Mouse (Mus musculus) liver, embryonic 12.5 days (tissue): ENCODE measurements around the gene Agfg2. TPM values are rescaled to one million over a fixed set of nuclear protein-coding genes. Genes with fewer than 3 reads are reported as not detected.
"Not testable (repeated sequence)": the region's sequence is repeated elsewhere in the genome, so short reads cannot be mapped to it uniquely, and the experiment has no call there.

ENCODE experiments used
- ATAC-seq: fragments of 200-750 bp; cut with Nextera tagmentation; 2 replicates; pipeline ENCODE4 v1.8.0; 2017; ENCODE audit warnings: moderate number of reproducible peaks, mild to moderate bottlenecking, moderate library complexity
- H3K27ac ChIP-seq: fragments of 300-500 bp; sonication (generic); 2 replicates; pipeline ENCODE4 v1.5.1; 2016; ENCODE audit warnings: mild to moderate bottlenecking
- H3K27me3 ChIP-seq: fragments of 300-500 bp; sonication (generic); replicated peaks from 2 replicates; pipeline ENCODE4 v1.6.1; 2016; ENCODE audit warnings: mild to moderate bottlenecking, moderate library complexity
- H3K36me3 ChIP-seq: fragments of 300-500 bp; sonication (generic); 2 replicates; pipeline ENCODE4 v1.6.1; 2016; ENCODE audit warnings: mild to moderate bottlenecking, moderate library complexity
- H3K4me1 ChIP-seq: fragments of 300-500 bp; sonication (generic); 2 replicates; pipeline ENCODE4 v1.6.1; 2016
- H3K4me2 ChIP-seq: fragments of 300-500 bp; sonication (generic); 2 replicates; pipeline ENCODE4 v1.6.1; 2016; ENCODE audit warnings: mild to moderate bottlenecking, moderate library complexity
- H3K4me3 ChIP-seq: fragments of 300-500 bp; sonication (generic); 2 replicates; pipeline ENCODE4 v1.5.1; 2016; ENCODE audit warnings: mild to moderate bottlenecking, moderate library complexity
- H3K9ac ChIP-seq: fragments of 300-500 bp; sonication (generic); 2 replicates; pipeline ENCODE4 v1.6.1; 2016; ENCODE audit warnings: mild to moderate bottlenecking, moderate library complexity
- H3K9me3 ChIP-seq: fragments of 300-500 bp; sonication (generic); replicated peaks from 2 replicates; pipeline ENCODE4 v1.6.1; 2016; ENCODE audit warnings: mild to moderate bottlenecking, moderate library complexity
- WGBS: fragments of 180-500 bp; shearing (Covaris S2); methylation state at CpG from one replicate; pipeline ENCODE4 v1.1.7; 2016; ENCODE audit not compliant: insufficient replicate concordance; 5-methylcytosine and 5-hydroxymethylcytosine counted together
- polyA plus RNA-seq: library from polyadenylated mRNA; unstranded; fragments of >200 nt; fragmentation: Nextera tagmentation; extraction: Ambion mirVana; gene quantifications from 2 replicates; pipeline ENCODE4 v1.2.1, GENCODE M21; 2016

The Agfg2 gene
- polyA plus RNA-seq, 1 experiment from 2014 or later: 44.3 TPM

DNA sequence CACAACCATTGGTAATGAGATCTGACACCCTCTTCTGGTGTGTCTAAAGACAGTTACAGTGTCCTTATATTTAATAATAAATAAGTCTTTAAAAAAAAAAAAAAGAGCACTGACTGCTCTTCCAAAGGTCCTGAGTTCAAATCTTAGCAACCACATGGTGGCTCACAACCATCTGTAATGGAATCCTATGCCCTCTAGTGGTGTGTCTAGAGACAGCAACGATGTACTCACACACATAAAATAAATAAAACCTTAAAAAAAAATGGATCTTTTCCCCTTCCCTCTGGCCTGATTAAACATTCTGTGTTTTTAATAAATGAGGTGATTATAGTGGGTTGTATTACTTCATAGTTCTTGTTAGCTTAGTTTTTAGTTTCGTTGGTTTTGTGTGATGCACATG lies 69.6 kb downstream of the Agfg2 start:
- not testable (repeated sequence) for H3K9me3 ChIP-seq, H3K36me3 ChIP-seq, H3K27ac ChIP-seq, H3K9ac ChIP-seq, ATAC-seq, H3K4me2 ChIP-seq, H3K4me3 ChIP-seq
- H3K27me3 ChIP-seq: peaks cover 22% of the 10 kb centered on the region
- peaks cover 35% of the 10 kb centered on the region for H3K4me1 ChIP-seq
- whole genome bisulfite sequencing: 82% methylated on average over 2 of the region's 2 CpGs

- H3K9me3 ChIP-seq: no peaks in the 10 kb centered on the region
- no peak for ATAC-seq
- 41% methylated on average over 11 of the region's 11 CpGs for WGBS
- H3K4me2 ChIP-seq: no peak within 1 kb of the TSS
- H3K36me3 ChIP-seq: no peaks in the 10 kb centered on the region
- H3K9ac ChIP-seq: no peak within 1 kb of the TSS
- H3K4me1 ChIP-seq: peaks cover 48% of the 10 kb centered on the region
- no peak within 1 kb of the TSS for H3K27ac ChIP-seq
- peaks cover 33% of the 10 kb centered on the region for H3K27me3 ChIP-seq
- no peak within 1 kb of the TSS for H3K4me3 ChIP-seq
Observed at GRCm38 (mm10) chr5:137613550-137613949, 71.0 kb downstream of the Agfg2 start, which contains the start of gene Pcolce. Pcolce (minus strand) TSS chr5:137613784.

- ATAC-seq: no peak
- Histone ChIP-seq H3K9me3 (no peaks in the 10 kb centered on the region), H3K27me3 (peaks cover 33% of the 10 kb centered on the region), H3K4me1 (peaks cover 53% of the 10 kb centered on the region), H3K4me2 (no peak overlapping the region), H3K27ac (no peak overlapping the region), H3K9ac (no peak overlapping the region), H3K36me3 (no peaks in the 10 kb centered on the region), H3K4me3 (no peak overlapping the region)
- 74% methylated on average over 5 of the region's 5 CpGs for WGBS
Observed at GRCm38 (mm10) chr5:137613076-137613475, 71.5 kb downstream of the Agfg2 start.

DNA sequence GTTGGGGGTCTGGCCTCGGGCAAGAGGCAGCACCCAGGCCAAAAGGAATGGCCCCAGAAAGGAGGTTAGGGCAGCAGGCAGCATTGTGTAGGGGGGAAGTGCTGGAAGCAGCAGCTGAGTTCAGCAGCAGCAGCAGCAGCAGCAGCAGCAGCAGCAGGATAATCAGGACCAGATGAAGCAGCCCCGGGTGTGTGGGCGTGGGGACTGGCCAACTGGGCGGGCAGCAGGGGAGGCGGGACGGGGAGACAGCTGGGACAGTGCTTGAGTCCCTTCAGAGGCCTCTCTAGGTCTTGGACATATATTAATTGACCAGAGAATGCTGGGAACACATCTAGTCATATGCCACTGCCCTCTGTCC lies 73.3 kb downstream of the Agfg2 start:
- H3K9ac ChIP-seq: 0 out of 2 replicates have a peak overlapping the region, but pooled peaks have one; percentile 2
- H3K36me3 ChIP-seq: peaks cover 12% of the 10 kb centered on the region
- H3K4me2 ChIP-seq: peak overlapping the region; percentile 39
- H3K9me3 ChIP-seq: no peaks in the 10 kb centered on the region
- peak overlapping the region; percentile 59 for H3K27ac ChIP-seq
- peak overlapping the region; percentile 7 for H3K4me3 ChIP-seq
- peaks cover 30% of the 10 kb centered on the region for H3K27me3 ChIP-seq
- no peak for ATAC-seq
- WGBS: 20% methylated on average over 6 of the region's 6 CpGs
- H3K4me1 ChIP-seq: peaks cover 53% of the 10 kb centered on the region

DNA sequence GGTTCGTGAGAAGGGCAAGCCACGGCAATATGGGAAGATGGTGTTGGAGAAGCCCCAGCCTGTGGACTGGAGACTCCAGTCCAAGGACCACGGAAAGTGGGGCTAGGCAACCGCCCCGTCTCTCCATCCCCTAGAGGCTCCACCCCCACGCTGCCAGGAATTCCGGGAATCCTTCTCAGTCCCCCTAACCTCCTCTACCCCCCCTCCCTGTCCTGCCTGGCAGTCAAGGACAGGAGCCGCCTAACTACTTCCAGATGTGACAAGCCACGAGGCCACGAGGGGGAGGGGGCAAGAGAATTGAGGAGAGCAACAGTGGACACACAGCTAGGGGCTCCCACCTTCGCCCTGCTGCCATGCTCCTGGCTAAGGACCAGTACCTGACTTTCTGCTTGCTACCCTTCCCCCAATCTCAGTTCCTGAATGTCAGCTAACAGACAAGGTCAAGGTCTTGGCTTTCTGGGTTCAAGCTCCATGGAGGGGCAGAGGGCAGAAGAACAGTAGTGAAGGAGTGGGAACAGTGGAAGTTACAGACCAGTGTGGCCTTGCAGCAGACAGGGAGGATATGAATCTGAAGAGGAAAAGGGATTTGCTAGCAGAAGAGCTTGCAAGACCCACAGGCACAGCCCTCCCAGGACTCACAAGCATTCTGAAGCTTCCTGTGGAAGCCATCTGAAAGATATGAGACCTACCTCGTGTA lies 73.8 kb downstream of the Agfg2 start:
- peaks cover 17% of the 10 kb centered on the region for H3K36me3 ChIP-seq
- 0 out of 2 replicates have a peak overlapping the region, but pooled peaks have one; percentile 2 for H3K9ac ChIP-seq
- peaks cover 30% of the 10 kb centered on the region for H3K27me3 ChIP-seq
- H3K9me3 ChIP-seq: no peaks in the 10 kb centered on the region
- 33% methylated on average over 12 of the region's 12 CpGs for WGBS
- peak overlapping the region; percentile 7 for H3K4me3 ChIP-seq
- H3K4me1 ChIP-seq: peaks cover 58% of the 10 kb centered on the region
- H3K27ac ChIP-seq: peak overlapping the region; percentile 59
- ATAC-seq: no peak
- peak overlapping the region; percentile 39 for H3K4me2 ChIP-seq

- Histone ChIP-seq H3K4me2 (peak overlapping the region; percentile 39), H3K9ac (no peak overlapping the region), H3K27ac (no peak overlapping the region), H3K36me3 (peaks cover 20% of the 10 kb centered on the region), H3K27me3 (peaks cover 30% of the 10 kb centered on the region), H3K4me1 (peaks cover 65% of the 10 kb centered on the region), H3K9me3 (no peaks in the 10 kb centered on the region), H3K4me3 (peak overlapping the region; percentile 7; the same call in 1 of the 2 replicates)
- no peak for ATAC-seq
- 63% methylated on average over 4 of the region's 4 CpGs for WGBS
Observed at GRCm38 (mm10) chr5:137610056-137610455, 74.5 kb downstream of the Agfg2 start.

GRCm38 (mm10) chr5:137609292-137609691 lies 75.2 kb downstream of the Agfg2 start:
- Histone ChIP-seq H3K36me3 (peaks cover 20% of the 10 kb centered on the region), H3K27me3 (peaks cover 30% of the 10 kb centered on the region), H3K27ac (no peak overlapping the region), H3K4me2 (no peak overlapping the region), H3K9ac (no peak overlapping the region), H3K9me3 (no peaks in the 10 kb centered on the region), H3K4me1 (peaks cover 72% of the 10 kb centered on the region), H3K4me3 (no peak overlapping the region)
- ATAC-seq: no peak
- WGBS: 56% methylated on average over 3 of the region's 3 CpGs

DNA sequence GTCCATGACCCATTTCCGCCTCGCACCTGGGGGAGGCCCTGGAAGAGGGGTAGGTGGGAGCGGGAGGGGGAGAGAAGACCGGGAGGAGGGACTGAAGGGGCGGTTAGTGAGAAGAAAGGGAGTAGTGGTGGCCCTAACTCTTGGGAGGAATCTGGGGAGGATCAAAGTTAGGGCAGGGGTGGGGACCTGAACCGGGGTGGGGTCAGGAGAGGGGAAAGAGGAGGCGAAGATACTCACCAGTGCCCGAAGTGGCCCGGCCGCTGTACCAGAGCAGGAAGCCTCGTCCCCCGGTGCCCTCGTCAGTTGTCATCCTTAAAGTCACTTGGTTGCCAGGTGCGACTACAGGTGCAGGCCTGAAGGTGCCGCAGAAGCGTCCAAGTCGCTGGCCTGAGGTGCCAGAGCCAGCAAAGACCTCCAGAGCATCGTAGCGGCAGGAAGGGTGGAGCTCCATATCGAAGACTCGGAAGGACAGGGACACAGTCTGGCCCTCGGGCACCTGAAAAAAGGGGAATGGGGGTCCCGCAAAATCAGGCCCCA lies 75.8 kb downstream of the Agfg2 start:
- Histone ChIP-seq H3K9me3 (no peaks in the 10 kb centered on the region), H3K4me2 (peak overlapping the region; percentile 4), H3K4me3 (no peak overlapping the region), H3K36me3 (peaks cover 20% of the 10 kb centered on the region), H3K9ac (no peak overlapping the region), H3K27me3 (peaks cover 30% of the 10 kb centered on the region), H3K4me1 (peaks cover 76% of the 10 kb centered on the region), H3K27ac (no peak overlapping the region)
- no peak for ATAC-seq
- 38% methylated on average over 23 of the region's 23 CpGs for WGBS

- Histone ChIP-seq H3K4me2 (peak overlapping the region; percentile 4), H3K27ac (no peak overlapping the region), H3K36me3 (peaks cover 20% of the 10 kb centered on the region), H3K27me3 (peaks cover 30% of the 10 kb centered on the region), H3K9ac (no peak overlapping the region), H3K4me1 (peaks cover 76% of the 10 kb centered on the region), H3K4me3 (no peak overlapping the region), H3K9me3 (no peaks in the 10 kb centered on the region)
- WGBS: 33% methylated on average over 26 of the region's 26 CpGs
- no peak for ATAC-seq
Observed at GRCm38 (mm10) chr5:137607860-137608653, 76.5 kb downstream of the Agfg2 start.

- H3K36me3 ChIP-seq: peaks cover 24% of the 10 kb centered on the region
- peak overlapping the region; percentile 96 for H3K4me2 ChIP-seq
- under 1% methylated on average over 22 of the region's 22 CpGs for WGBS
- H3K27me3 ChIP-seq: no peaks in the 10 kb centered on the region
- ATAC-seq: no peak
- peaks cover 87% of the 10 kb centered on the region for H3K4me1 ChIP-seq
- peak overlapping the region; percentile 73 for H3K9ac ChIP-seq
- H3K9me3 ChIP-seq: no peaks in the 10 kb centered on the region
- peak overlapping the region; percentile 78 for H3K4me3 ChIP-seq
- peak overlapping the region; percentile 94 for H3K27ac ChIP-seq
Observed at GRCm38 (mm10) chr5:137601365-137601729, 83.2 kb downstream of the Agfg2 start.

GRCm38 (mm10) chr5:137600619-137601364 lies 83.7 kb downstream of the Agfg2 start, which contains the start of gene Mospd3:
Mospd3 (minus strand) TSS chr5:137601058.
- Histone ChIP-seq H3K9me3 (no peaks in the 10 kb centered on the region), H3K4me1 (peaks cover 83% of the 10 kb centered on the region), H3K27me3 (no peaks in the 10 kb centered on the region), H3K9ac (peak within 1 kb of the TSS; percentile 85), H3K36me3 (peaks cover 20% of the 10 kb centered on the region), H3K4me3 (peak within 1 kb of the TSS; percentile 78), H3K27ac (peak within 1 kb of the TSS; percentile 94), H3K4me2 (peak within 1 kb of the TSS; percentile 96)
- ATAC-seq: peak; percentile 94
- WGBS: under 1% methylated on average over 41 of the region's 41 CpGs
